Mouse (Mus musculus): ENCODE data around the gene Tstd3. TPM values are rescaled to one million over a fixed set of nuclear protein-coding genes. Genes with fewer than 3 reads are reported as not detected.

Tstd3 gene
- polyA plus RNA-seq, 1 experiment from 2014 or later: 14.9 TPM

DNA sequence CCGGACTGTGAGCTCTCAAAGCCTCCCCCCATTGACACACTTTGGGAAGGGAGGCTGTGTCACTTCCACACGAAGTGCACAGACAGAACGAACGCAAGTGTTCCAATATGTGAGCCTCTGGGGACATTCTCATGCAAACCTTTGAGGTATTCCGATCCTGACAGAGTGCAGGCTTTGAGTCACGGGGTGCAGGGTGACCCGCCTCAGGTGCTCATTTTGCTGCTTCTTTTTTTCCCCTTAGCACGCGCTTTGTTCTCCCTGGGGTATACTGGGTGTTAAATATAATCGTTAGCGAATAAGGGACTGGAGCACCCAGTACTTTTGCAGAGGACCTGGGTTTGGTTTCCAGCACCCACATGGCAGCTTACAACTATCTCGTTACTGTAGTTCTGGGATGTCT, 19.3 kb upstream of the Tstd3 start:
- 95% methylated on average over 12 of the region's 12 CpGs for WGBS
- Histone ChIP-seq H3K27ac (ENCODE audit: low read length) (no peak overlapping the region), H3K9ac (replicated peaks; ENCODE audit: low read depth, low read length) (no peak overlapping the region), H3K4me3 (replicated peaks; ENCODE audit: low read length) (no peak overlapping the region), H3K9me3 (ENCODE audit: control insufficient read depth, low read length) (no peaks in the 10 kb centered on the region), H3K36me3 (ENCODE audit: control insufficient read depth, insufficient read depth) (peaks cover 38% of the 10 kb centered on the region), H3K4me1 (replicated peaks; ENCODE audit: control insufficient read depth, insufficient read depth, low read length) (no peaks in the 10 kb centered on the region), H3K4me2 (ENCODE audit: low read length) (no peak overlapping the region), H3K27me3 (replicated peaks; ENCODE audit: control insufficient read depth, insufficient read depth, low read length) (no peaks in the 10 kb centered on the region)
- no peak for ATAC-seq

GRCm38 (mm10) chr4:21780816-21781726, 14.1 kb upstream of the Tstd3 start:
- no peaks in the 10 kb centered on the region for H3K9me3 ChIP-seq (ENCODE audit: control insufficient read depth, low read length)
- no peak overlapping the region for H3K4me2 ChIP-seq (ENCODE audit: low read length)
- 97% methylated on average over 12 of the region's 12 CpGs for WGBS
- no peak overlapping the region for H3K4me3 ChIP-seq (replicated peaks; ENCODE audit: low read length)
- H3K27ac ChIP-seq (ENCODE audit: low read length): no peak overlapping the region
- ATAC-seq: no peak
- peaks cover 6% of the 10 kb centered on the region for H3K4me1 ChIP-seq (replicated peaks; ENCODE audit: control insufficient read depth, insufficient read depth, low read length)
- peaks cover 30% of the 10 kb centered on the region for H3K36me3 ChIP-seq (ENCODE audit: control insufficient read depth, insufficient read depth)
- H3K27me3 ChIP-seq (replicated peaks; ENCODE audit: control insufficient read depth, insufficient read depth, low read length): no peaks in the 10 kb centered on the region
- H3K9ac ChIP-seq (replicated peaks; ENCODE audit: low read depth, low read length): no peak overlapping the region

DNA sequence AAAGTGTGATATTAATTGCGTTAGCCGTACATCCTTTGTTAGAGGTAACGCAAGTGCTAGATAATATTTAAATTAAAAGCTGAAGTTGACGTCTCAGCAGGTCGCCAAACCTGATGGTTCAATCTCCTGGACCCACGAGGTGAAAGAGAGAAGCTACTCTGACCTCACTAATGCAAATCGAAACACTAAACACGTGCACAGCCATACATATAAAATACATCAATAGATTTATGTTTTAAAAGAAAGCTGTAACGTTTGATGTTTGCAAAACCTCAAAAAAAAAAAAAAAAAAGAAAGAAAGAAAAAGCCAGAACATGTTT, 9.9 kb upstream of the Tstd3 start:
- Histone ChIP-seq H3K4me2 (ENCODE audit: low read length) (peak overlapping the region; percentile 70), H3K27me3 (replicated peaks; ENCODE audit: control insufficient read depth, insufficient read depth, low read length) (no peaks in the 10 kb centered on the region), H3K9me3 (ENCODE audit: control insufficient read depth, low read length) (no peaks in the 10 kb centered on the region), H3K9ac (replicated peaks; ENCODE audit: low read depth, low read length) (peak overlapping the region; percentile 88), H3K4me3 (replicated peaks; ENCODE audit: low read length) (peak overlapping the region; percentile 68), H3K36me3 (ENCODE audit: control insufficient read depth, insufficient read depth) (peaks cover 6% of the 10 kb centered on the region; the same call in 1 of the 2 replicates), H3K4me1 (replicated peaks; ENCODE audit: control insufficient read depth, insufficient read depth, low read length) (peaks cover 8% of the 10 kb centered on the region), H3K27ac (ENCODE audit: low read length) (no peak overlapping the region)
- WGBS: 8% methylated on average over 9 of the region's 9 CpGs
- no peak for ATAC-seq

GRCm38 (mm10) chr4:21776091-21776945, 9.3 kb upstream of the Tstd3 start:
- Histone ChIP-seq H3K27me3 (replicated peaks; ENCODE audit: control insufficient read depth, insufficient read depth, low read length) (no peaks in the 10 kb centered on the region), H3K4me2 (ENCODE audit: low read length) (peak overlapping the region; percentile 70), H3K9me3 (ENCODE audit: control insufficient read depth, low read length) (no peaks in the 10 kb centered on the region), H3K4me1 (replicated peaks; ENCODE audit: control insufficient read depth, insufficient read depth, low read length) (peaks cover 8% of the 10 kb centered on the region), H3K36me3 (ENCODE audit: control insufficient read depth, insufficient read depth) (peaks cover 2% of the 10 kb centered on the region; the same call in 1 of the 2 replicates), H3K9ac (replicated peaks; ENCODE audit: low read depth, low read length) (peak overlapping the region; percentile 88), H3K27ac (ENCODE audit: low read length) (no peak overlapping the region; the same call in 1 of the 2 replicates), H3K4me3 (replicated peaks; ENCODE audit: low read length) (peak overlapping the region; percentile 68)
- peak; percentile 98 for ATAC-seq
- under 1% methylated on average over 46 of the region's 46 CpGs for WGBS

DNA sequence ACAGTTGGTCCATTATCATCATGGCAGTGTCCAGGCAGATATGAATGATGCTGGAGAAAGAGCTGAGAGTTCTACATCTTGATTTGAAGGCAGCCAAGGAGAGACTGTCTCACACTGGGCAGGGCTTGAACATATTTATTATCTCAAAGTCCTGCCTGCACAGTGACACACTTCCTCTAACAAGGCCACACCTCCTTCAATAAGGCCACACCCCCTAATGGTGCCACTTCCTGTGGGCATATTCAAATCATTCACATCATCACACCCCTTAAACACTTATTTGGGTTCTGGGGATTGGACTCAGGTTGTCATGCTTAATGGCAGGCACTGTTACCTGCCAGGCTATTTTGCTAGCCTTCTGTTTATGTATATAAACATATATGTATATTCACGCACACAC, 5.3 kb upstream of the Tstd3 start:
- H3K4me2 ChIP-seq (ENCODE audit: low read length): no peak overlapping the region
- no peak for ATAC-seq
- no peaks in the 10 kb centered on the region for H3K9me3 ChIP-seq (ENCODE audit: control insufficient read depth, low read length)
- peaks cover 4% of the 10 kb centered on the region for H3K4me1 ChIP-seq (replicated peaks; ENCODE audit: control insufficient read depth, insufficient read depth, low read length)
- H3K9ac ChIP-seq (replicated peaks; ENCODE audit: low read depth, low read length): no peak overlapping the region
- H3K4me3 ChIP-seq (replicated peaks; ENCODE audit: low read length): no peak overlapping the region
- H3K27me3 ChIP-seq (replicated peaks; ENCODE audit: control insufficient read depth, insufficient read depth, low read length): no peaks in the 10 kb centered on the region
- WGBS: 98% methylated on average over 1 of the region's 1 CpGs
- no peak overlapping the region for H3K27ac ChIP-seq (ENCODE audit: low read length)
- no peaks in the 10 kb centered on the region for H3K36me3 ChIP-seq (ENCODE audit: control insufficient read depth, insufficient read depth)

- Histone ChIP-seq H3K27me3 (replicated peaks; ENCODE audit: control insufficient read depth, insufficient read depth, low read length) (no peaks in the 10 kb centered on the region), H3K4me1 (replicated peaks; ENCODE audit: control insufficient read depth, insufficient read depth, low read length) (peaks cover 6% of the 10 kb centered on the region), H3K4me3 (replicated peaks; ENCODE audit: low read length) (no peak overlapping the region), H3K9ac (replicated peaks; ENCODE audit: low read depth, low read length) (no peak overlapping the region), H3K4me2 (ENCODE audit: low read length) (no peak overlapping the region), H3K27ac (ENCODE audit: low read length) (no peak overlapping the region), H3K9me3 (ENCODE audit: control insufficient read depth, low read length) (no peaks in the 10 kb centered on the region), H3K36me3 (ENCODE audit: control insufficient read depth, insufficient read depth) (no peaks in the 10 kb centered on the region)
- no peak for ATAC-seq
- WGBS: 70% methylated on average over 1 of the region's 1 CpGs
Measured at GRCm38 (mm10) chr4:21771064-21771463, 4.1 kb upstream of the Tstd3 start.

- peaks cover 10% of the 10 kb centered on the region for H3K4me1 ChIP-seq (replicated peaks; ENCODE audit: control insufficient read depth, insufficient read depth, low read length)
- H3K9me3 ChIP-seq (ENCODE audit: control insufficient read depth, low read length): no peaks in the 10 kb centered on the region
- no peak overlapping the region for H3K27ac ChIP-seq (ENCODE audit: low read length)
- H3K36me3 ChIP-seq (ENCODE audit: control insufficient read depth, insufficient read depth): no peaks in the 10 kb centered on the region
- 18% methylated on average over 14 of the region's 14 CpGs for WGBS
- peak; percentile 48 for ATAC-seq
- no peaks in the 10 kb centered on the region for H3K27me3 ChIP-seq (replicated peaks; ENCODE audit: control insufficient read depth, insufficient read depth, low read length)
- H3K4me3 ChIP-seq (replicated peaks; ENCODE audit: low read length): peak overlapping the region; percentile 86
- H3K4me2 ChIP-seq (ENCODE audit: low read length): peak overlapping the region; percentile 85
- peak overlapping the region; percentile 87 for H3K9ac ChIP-seq (replicated peaks; ENCODE audit: low read depth, low read length)
Measured at GRCm38 (mm10) chr4:21766171-21766862, 695 bp downstream of the Tstd3 start.

- Histone ChIP-seq H3K9me3 (ENCODE audit: control insufficient read depth, low read length) (0 out of 2 replicates have a peak, but pooled peaks cover 2% of the 10 kb centered on the region), H3K9ac (replicated peaks; ENCODE audit: low read depth, low read length) (no peak overlapping the region), H3K4me1 (replicated peaks; ENCODE audit: control insufficient read depth, insufficient read depth, low read length) (peaks cover 11% of the 10 kb centered on the region), H3K27me3 (replicated peaks; ENCODE audit: control insufficient read depth, insufficient read depth, low read length) (no peaks in the 10 kb centered on the region), H3K27ac (ENCODE audit: low read length) (no peak overlapping the region), H3K4me2 (ENCODE audit: low read length) (no peak overlapping the region), H3K4me3 (replicated peaks; ENCODE audit: low read length) (no peak overlapping the region), H3K36me3 (ENCODE audit: control insufficient read depth, insufficient read depth) (peaks cover 5% of the 10 kb centered on the region)
- no peak for ATAC-seq
- whole genome bisulfite sequencing: 82% methylated on average over 4 of the region's 4 CpGs
Measured at GRCm38 (mm10) chr4:21763827-21764226, 3.2 kb downstream of the Tstd3 start.
